Mouse (Mus musculus): ENCODE measurements around the gene Gm42372. TPM values are rescaled to one million over a fixed set of nuclear protein-coding genes. Genes with fewer than 3 reads are reported as not detected.

Gene Gm42372
- 2.9 TPM for polyA plus RNA-seq (2014; fragmentation: Illumina TruSeq; extraction: RNeasy Lipid Tissue Mini Kit (QIAGEN cat#74804); ENCODE audit: low read depth, low replicate concordance)

GRCm38 (mm10) chr7:16982859-16983568 is at the start of gene Gm42372:
Gm42372 (plus strand) TSS chr7:16983086.

GRCm38 (mm10) chr7:16944061-16944807 is 38.7 kb upstream of the Gm42372 start, which contains the start of gene Pnmal2:
Pnmal2 (plus strand) TSS chr7:16944682.

GRCm38 (mm10) chr7:16959539-16960187 is 23.2 kb upstream of the Gm42372 start, which contains the start of gene Pnmal1:
Pnmal1 (plus strand) TSS chr7:16959679.

DNA sequence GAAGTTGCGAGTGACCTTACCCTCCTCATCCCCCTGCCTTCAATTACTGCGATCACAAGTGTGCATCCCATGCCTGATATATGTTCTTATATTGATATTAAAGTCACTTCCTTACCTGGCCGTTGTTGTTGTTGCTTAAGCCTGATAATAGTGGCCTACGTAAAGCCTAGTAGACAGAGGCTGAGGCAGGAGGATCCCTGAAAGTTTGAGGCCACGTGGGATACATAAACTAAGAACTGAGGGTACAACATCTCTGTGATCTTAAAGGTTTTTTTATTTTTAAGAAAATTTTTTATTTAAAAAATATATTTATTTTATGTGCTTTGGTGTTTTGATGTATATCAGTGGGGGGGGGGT is 9.5 kb downstream of the Gm42372 start, which contains the start of gene Ccdc8:
Gene Ccdc8 (plus strand): TSS at position 258 of the 357 bp plus-strand sequence.

DNA sequence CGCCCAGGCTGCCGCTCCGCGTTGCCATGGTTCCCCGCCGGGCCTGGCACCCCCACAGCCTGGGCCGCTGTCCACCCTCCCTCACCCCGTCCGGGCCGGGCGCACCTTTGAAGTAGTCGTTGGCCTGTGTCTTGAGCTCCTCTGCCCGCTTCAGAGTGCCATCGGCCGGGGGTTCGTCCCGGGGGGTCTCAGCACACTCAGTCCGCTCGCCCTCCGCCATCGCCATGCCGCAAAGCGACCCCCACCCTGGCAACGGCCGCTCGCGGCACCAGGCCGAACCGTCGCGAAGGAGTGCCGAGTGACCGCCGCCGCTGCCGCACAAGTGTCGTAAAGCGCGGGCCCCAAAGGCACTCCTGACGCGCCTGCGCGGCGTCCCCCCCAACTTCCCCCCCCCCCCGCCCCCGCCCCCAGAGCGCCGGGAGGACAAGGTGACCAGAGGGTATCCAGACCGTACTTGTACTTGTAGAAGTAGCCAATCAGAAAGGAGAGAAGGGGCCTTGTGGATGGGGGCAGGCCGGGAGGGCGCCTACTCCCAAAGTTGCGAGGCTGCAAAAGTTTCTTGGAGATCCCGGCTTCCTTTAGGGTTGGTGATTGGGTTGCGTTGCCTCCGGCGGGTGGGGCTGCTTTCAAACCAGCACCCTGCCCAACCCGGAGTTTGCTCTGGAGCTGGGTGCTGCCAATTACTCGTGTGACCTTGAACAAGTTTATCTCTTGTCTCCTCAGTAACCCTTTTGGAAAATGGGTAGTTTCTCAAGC is 44.9 kb downstream of the Gm42372 start, which contains the start of gene Ppp5c:
Gene Ppp5c (minus strand): TSS at position 337 of the 756 bp plus-strand sequence.

Other genes with a start within 250 kb of the Gm42372 start
- 82.0 TPM for gene Ap2s1, start 244.7 kb upstream of the Gm42372 start, polyA plus RNA-seq (2014; fragmentation: Illumina TruSeq; extraction: RNeasy Lipid Tissue Mini Kit (QIAGEN cat#74804); ENCODE audit: low read depth, low replicate concordance)
- gene Slc1a5, start 201.7 kb upstream of the Gm42372 start, polyA plus RNA-seq (2014; fragmentation: Illumina TruSeq; extraction: RNeasy Lipid Tissue Mini Kit (QIAGEN cat#74804); ENCODE audit: low read depth, low replicate concordance): 3.7 TPM
- gene Strn4, start 167.2 kb upstream of the Gm42372 start, polyA plus RNA-seq (2014; fragmentation: Illumina TruSeq; extraction: RNeasy Lipid Tissue Mini Kit (QIAGEN cat#74804); ENCODE audit: low read depth, low replicate concordance): 47.0 TPM
- 1.6 TPM for gene Fkrp, start 166.4 kb upstream of the Gm42372 start, polyA plus RNA-seq (2014; fragmentation: Illumina TruSeq; extraction: RNeasy Lipid Tissue Mini Kit (QIAGEN cat#74804); ENCODE audit: low read depth, low replicate concordance)
- 0.29 TPM for gene Prkd2, start 140.2 kb upstream of the Gm42372 start, polyA plus RNA-seq (2014; fragmentation: Illumina TruSeq; extraction: RNeasy Lipid Tissue Mini Kit (QIAGEN cat#74804); ENCODE audit: low read depth, low replicate concordance)
- 2.9 TPM for gene Dact3, start 107.8 kb upstream of the Gm42372 start, polyA plus RNA-seq (2014; fragmentation: Illumina TruSeq; extraction: RNeasy Lipid Tissue Mini Kit (QIAGEN cat#74804); ENCODE audit: low read depth, low replicate concordance)
- gene Gng8, start 91.3 kb upstream of the Gm42372 start, polyA plus RNA-seq (2014; fragmentation: Illumina TruSeq; extraction: RNeasy Lipid Tissue Mini Kit (QIAGEN cat#74804); ENCODE audit: low read depth, low replicate concordance): 0.85 TPM
- gene Ptgir, start 76.6 kb upstream of the Gm42372 start, polyA plus RNA-seq (2014; fragmentation: Illumina TruSeq; extraction: RNeasy Lipid Tissue Mini Kit (QIAGEN cat#74804); ENCODE audit: low read depth, low replicate concordance): not detected
- 125 TPM for gene Calm3, start 59.0 kb upstream of the Gm42372 start, polyA plus RNA-seq (2014; fragmentation: Illumina TruSeq; extraction: RNeasy Lipid Tissue Mini Kit (QIAGEN cat#74804); ENCODE audit: low read depth, low replicate concordance)
- gene Pnmal2, start 38.4 kb upstream of the Gm42372 start, polyA plus RNA-seq (2014; fragmentation: Illumina TruSeq; extraction: RNeasy Lipid Tissue Mini Kit (QIAGEN cat#74804); ENCODE audit: low read depth, low replicate concordance): 10.4 TPM
- 8.2 TPM for gene Pnmal1, start 23.4 kb upstream of the Gm42372 start, polyA plus RNA-seq (2014; fragmentation: Illumina TruSeq; extraction: RNeasy Lipid Tissue Mini Kit (QIAGEN cat#74804); ENCODE audit: low read depth, low replicate concordance)
- 0.48 TPM for gene Ccdc8, start 9.6 kb downstream of the Gm42372 start, polyA plus RNA-seq (2014; fragmentation: Illumina TruSeq; extraction: RNeasy Lipid Tissue Mini Kit (QIAGEN cat#74804); ENCODE audit: low read depth, low replicate concordance)
- 11.6 TPM for gene Ppp5c, start 44.8 kb downstream of the Gm42372 start, polyA plus RNA-seq (2014; fragmentation: Illumina TruSeq; extraction: RNeasy Lipid Tissue Mini Kit (QIAGEN cat#74804); ENCODE audit: low read depth, low replicate concordance)
- gene Hif3a, start 79.3 kb downstream of the Gm42372 start, polyA plus RNA-seq (2014; fragmentation: Illumina TruSeq; extraction: RNeasy Lipid Tissue Mini Kit (QIAGEN cat#74804); ENCODE audit: low read depth, low replicate concordance): 2.0 TPM
- 0.27 TPM for gene Psg16, start 91.0 kb downstream of the Gm42372 start, polyA plus RNA-seq (2014; fragmentation: Illumina TruSeq; extraction: RNeasy Lipid Tissue Mini Kit (QIAGEN cat#74804); ENCODE audit: low read depth, low replicate concordance)
- 1.1 TPM for gene Ceacam3, start 167.2 kb downstream of the Gm42372 start, polyA plus RNA-seq (2014; fragmentation: Illumina TruSeq; extraction: RNeasy Lipid Tissue Mini Kit (QIAGEN cat#74804); ENCODE audit: low read depth, low replicate concordance)
- gene Psg29, start 220.4 kb downstream of the Gm42372 start, polyA plus RNA-seq (2014; fragmentation: Illumina TruSeq; extraction: RNeasy Lipid Tissue Mini Kit (QIAGEN cat#74804); ENCODE audit: low read depth, low replicate concordance): 0.04 TPM